Mouse (Mus musculus): ENCODE results near the gene Cacnb4.

Gene Cacnb4

DNA sequence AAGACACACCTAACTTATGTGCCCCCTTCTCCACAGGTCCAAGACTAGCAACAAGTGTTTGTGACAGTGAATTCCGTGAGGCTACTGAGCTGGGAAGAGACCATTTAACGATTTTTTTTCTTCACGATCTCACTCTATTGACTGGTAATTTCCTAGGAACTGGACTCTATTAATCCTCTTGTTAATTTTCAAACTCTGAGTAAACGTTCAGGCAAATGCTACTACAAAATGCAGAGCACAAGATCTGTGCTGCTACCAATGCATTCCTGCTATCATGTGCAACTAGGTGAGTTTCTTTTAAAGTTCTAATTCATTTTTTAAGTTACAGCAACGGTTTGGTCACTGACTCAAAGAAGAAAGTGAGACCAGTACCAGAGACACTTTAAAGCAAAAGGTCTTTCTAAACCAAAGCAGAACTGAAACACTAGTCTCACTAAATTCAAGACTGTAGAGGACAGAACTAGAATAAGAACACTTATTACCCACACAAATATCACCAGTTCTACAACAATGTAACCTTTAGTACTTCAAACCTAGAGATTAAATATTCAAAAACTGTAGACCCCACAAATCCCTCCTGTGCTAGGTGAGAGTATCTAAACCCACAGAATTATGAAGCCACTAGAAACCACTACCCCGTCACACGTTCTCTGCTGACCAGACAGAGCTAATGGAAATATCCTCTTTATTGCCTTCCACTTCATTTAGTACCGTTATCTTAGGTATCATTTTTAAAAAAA lies 253.6 kb downstream of the Cacnb4 start:
- 31% methylated on average over 8 of the region's 8 CpGs for WGBS

GRCm38 (mm10) chr2:52421197-52421596 lies 255.4 kb downstream of the Cacnb4 start:
- 55% methylated on average over 6 of the region's 6 CpGs for WGBS

DNA sequence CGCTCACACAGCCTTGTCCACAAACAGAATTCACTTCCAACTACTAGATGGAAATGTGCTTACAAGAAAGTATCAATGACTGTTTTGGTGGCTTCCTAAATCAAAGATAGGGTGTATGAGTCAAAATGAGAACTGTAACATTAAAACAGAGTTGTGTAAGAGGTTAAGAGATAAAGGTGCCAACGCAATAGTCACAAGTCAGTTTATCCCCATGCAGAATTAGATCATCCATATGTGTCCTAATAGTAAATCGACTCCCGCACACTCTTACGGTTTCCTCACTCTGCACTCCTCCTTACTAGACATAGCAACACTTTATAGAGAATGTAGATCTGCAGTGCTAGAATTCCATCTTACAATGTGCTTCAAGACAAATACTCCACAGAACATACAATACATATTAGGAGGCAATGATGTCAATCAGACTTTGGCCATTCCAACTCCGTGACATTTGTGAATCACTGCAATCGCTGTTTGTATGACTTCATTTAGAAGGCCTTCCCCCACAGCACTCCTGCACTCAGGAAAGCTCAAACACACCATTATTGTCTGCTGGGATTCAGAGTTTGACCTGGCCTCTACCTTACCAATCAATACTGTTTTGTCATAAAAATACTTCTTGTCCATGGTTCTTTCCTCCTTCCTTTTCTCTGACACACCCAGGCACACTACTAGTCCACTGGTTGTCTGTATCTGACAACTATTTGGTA lies 256.5 kb downstream of the Cacnb4 start:
- WGBS = 81% methylated on average over 7 of the region's 7 CpGs

- 72% methylated on average over 6 of the region's 6 CpGs for WGBS
Measured at GRCm38 (mm10) chr2:52419295-52419694, 257.3 kb downstream of the Cacnb4 start.

DNA sequence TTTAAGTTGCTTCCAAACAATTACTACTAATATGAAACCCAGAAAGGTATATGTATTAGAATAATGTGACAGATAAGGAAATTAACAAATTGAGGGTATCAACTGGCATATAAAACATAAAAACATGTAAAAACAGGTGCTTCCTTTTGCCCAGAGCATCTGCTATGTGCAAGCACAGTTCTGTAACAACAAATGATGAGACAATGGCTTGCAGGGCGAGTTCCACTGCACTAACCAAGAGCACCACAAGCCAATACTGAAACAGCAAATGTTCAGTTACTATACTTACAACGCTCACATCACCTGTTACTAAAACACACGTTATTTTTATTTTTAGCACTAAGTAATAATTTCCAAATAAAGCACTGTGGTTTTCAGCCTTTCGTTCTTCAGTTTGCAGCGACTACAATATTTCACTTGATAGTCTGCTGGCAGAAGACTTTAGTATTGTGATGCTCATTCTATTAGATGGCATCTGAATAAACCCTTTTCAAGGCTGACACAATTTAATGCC lies 264.1 kb downstream of the Cacnb4 start:
- 74% methylated on average over 5 of the region's 5 CpGs for WGBS

DNA sequence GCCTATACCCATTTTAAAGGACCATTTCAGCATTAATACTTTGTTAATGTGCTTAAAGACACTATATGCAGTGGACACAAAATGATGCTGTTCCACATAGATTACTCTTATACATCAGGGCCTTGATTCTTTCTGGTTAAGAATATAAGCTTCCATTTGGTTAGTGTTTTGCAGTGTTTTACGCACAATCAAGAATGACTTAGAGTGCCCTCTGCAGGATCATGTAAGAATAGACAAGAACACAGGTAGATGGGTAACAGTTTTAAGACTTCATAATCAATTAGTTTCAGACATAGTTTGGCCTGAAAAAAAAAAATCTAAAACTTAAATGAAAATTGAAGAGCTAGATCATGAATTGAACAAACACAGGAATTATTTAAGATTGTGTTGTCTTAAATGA lies 270.2 kb downstream of the Cacnb4 start:
- WGBS = 53% methylated on average over 1 of the region's 1 CpGs

DNA sequence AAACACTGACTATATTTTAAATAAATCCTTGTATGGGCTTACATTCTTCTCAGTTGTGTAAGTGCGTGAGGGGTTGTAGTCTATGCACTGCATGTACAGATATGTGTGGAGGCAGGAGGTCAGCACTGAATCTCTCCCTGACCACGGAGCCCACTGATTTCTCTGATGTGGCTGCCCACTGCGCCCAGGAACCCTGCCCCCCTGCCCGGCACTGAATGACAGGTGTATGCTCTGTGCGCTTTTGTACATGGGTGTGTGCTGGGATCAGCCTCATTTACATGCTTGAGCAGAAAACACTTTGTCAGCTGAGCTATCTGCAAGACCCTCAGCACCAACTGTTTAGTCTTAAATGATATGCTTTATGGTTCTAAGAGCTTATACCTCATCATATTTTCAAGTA lies 271.4 kb downstream of the Cacnb4 start:
- 95% methylated on average over 5 of the region's 5 CpGs for WGBS

DNA sequence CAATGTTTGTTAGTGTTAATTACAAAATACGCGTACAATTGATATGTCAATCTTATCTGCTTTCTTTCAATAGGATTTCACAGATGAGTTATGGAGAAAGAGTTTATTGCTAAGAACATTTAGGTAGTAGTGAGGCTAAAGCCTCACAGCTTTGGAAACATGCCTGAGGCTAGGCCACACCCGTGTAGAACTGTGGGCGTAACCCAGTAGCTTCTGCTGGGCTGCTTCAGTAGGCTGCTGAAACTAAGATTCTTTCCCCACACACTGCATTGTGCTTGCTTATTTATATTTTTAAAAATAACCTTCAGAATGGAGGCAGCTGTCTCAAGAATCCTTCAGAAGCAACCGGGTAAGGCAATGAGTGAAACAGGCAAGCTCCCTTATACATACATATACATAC lies 282.1 kb downstream of the Cacnb4 start:
- WGBS = 65% methylated on average over 5 of the region's 5 CpGs

DNA sequence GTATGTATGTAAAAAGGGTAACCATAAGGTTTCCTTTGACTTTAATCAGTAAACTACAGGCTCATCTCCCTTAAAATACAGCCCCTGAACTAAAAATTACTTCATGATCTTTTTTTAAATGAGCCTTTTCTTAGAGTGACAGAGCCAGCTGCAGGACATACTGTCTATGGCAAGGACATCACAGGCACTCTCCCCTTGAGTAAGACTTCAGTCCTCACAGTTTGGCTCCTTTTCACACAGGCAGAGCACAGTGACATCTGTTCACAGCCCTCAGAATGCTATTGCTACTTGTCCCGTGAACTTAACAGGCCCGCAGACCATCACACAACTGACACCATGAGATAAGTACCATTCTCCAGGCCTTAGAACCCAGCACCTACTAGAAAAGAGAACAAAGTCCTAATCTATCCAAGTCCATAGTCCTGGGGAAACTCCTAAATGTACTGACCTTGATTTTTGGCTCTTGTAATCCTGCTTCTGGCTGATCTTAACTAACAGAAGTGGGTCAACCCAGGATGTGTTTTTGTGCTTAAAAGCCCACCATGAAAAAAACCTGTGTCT lies 286.1 kb downstream of the Cacnb4 start:
- WGBS = 72% methylated on average over 2 of the region's 2 CpGs

- 86% methylated on average over 3 of the region's 3 CpGs for WGBS
Measured at GRCm38 (mm10) chr2:52389975-52390374, 286.7 kb downstream of the Cacnb4 start.

- 81% methylated on average over 6 of the region's 6 CpGs for WGBS
Measured at GRCm38 (mm10) chr2:52386451-52386850, 290.2 kb downstream of the Cacnb4 start.

GRCm38 (mm10) chr2:52386037-52386436 lies 290.6 kb downstream of the Cacnb4 start:
- WGBS = 42% methylated on average over 7 of the region's 7 CpGs

- 73% methylated on average over 10 of the region's 10 CpGs for WGBS
Measured at GRCm38 (mm10) chr2:52378848-52379261, 297.8 kb downstream of the Cacnb4 start.

- 57% methylated on average over 7 of the region's 7 CpGs for WGBS
Measured at GRCm38 (mm10) chr2:52378448-52378804, 298.2 kb downstream of the Cacnb4 start, which contains the start of gene Neb. Gene Neb, minus strand, starts transcription at chr2:52378474.

Data from cerebral cortex, adult 2 months (tissue).